Mouse (Mus musculus) embryonic facial prominence, embryonic 14.5 days (tissue): ENCODE measurements around the gene Tango6. TPM values are rescaled to one million over a fixed set of nuclear protein-coding genes. Genes with fewer than 3 reads are reported as not detected.

Experiments used
- ATAC-seq: fragments of 200-750 bp; cut with Nextera tagmentation; 2 replicates; pipeline ENCODE4 v1.8.0; 2017; ENCODE audit warnings: low read depth, moderate number of reproducible peaks, moderate TSS enrichment
- DNase-seq: peaks from one replicate; pipeline ENCODE4 v3.0.0-alpha.2; 2015; ENCODE audit warnings: low spot score
- H3K27ac ChIP-seq: fragments of 300-500 bp; sonication (generic); replicated peaks from 2 replicates; pipeline ENCODE4 v1.5.1; 2014; ENCODE audit warnings: low read depth, mild to moderate bottlenecking, low read length, moderate library complexity
- H3K27me3 ChIP-seq: fragments of 300-500 bp; sonication (generic); replicated peaks from 2 replicates; pipeline ENCODE4 v1.6.1; 2014; ENCODE audit warnings: low read length; ENCODE audit not compliant: control insufficient read depth, insufficient read depth
- H3K36me3 ChIP-seq: fragments of 300-500 bp; sonication (generic); 2 replicates; pipeline ENCODE4 v1.6.1; 2014; ENCODE audit warnings: low read length, mixed read lengths; ENCODE audit not compliant: control insufficient read depth, insufficient read depth
- H3K4me1 ChIP-seq: fragments of 300-500 bp; sonication (generic); 2 replicates; pipeline ENCODE4 v1.6.1; 2014; ENCODE audit warnings: antibody characterized with exemption, low read length; ENCODE audit not compliant: control insufficient read depth, insufficient read depth
- H3K4me2 ChIP-seq: fragments of 300-500 bp; sonication (generic); 2 replicates; pipeline ENCODE4 v1.6.1; 2014; ENCODE audit warnings: low read depth, mild to moderate bottlenecking, low read length, moderate library complexity, mixed read lengths
- H3K4me3 ChIP-seq: fragments of 300-500 bp; sonication (generic); 2 replicates; pipeline ENCODE4 v1.5.1; 2014; ENCODE audit warnings: low read depth, mild to moderate bottlenecking, low read length
- H3K9ac ChIP-seq: fragments of 300-500 bp; sonication (generic); 2 replicates; pipeline ENCODE4 v1.6.1; 2014; ENCODE audit warnings: low read depth, mild to moderate bottlenecking, low read length, moderate library complexity, mixed read lengths
- H3K9me3 ChIP-seq: fragments of 300-500 bp; sonication (generic); 2 replicates; pipeline ENCODE4 v1.6.1; 2016; ENCODE audit warnings: low read length; ENCODE audit not compliant: control insufficient read depth
- WGBS: fragments of 180-500 bp; shearing (Covaris S2); extraction: QIAGEN DNeasy Blood & Tissue Kit; methylation state at CpG from one replicate; pipeline ENCODE4 v1.1.7; 2014; 5-methylcytosine and 5-hydroxymethylcytosine counted together
- polyA plus RNA-seq: library from polyadenylated mRNA; unstranded; fragments of >200 nt; fragmentation: Nextera tagmentation; extraction: Ambion mirVana; gene quantifications from 2 replicates; pipeline ENCODE4 v1.2.1, GENCODE M21; 2014

Gene Tango6
- polyA plus RNA-seq: 6.1 and 7.2 TPM in 2 replicates

DNA sequence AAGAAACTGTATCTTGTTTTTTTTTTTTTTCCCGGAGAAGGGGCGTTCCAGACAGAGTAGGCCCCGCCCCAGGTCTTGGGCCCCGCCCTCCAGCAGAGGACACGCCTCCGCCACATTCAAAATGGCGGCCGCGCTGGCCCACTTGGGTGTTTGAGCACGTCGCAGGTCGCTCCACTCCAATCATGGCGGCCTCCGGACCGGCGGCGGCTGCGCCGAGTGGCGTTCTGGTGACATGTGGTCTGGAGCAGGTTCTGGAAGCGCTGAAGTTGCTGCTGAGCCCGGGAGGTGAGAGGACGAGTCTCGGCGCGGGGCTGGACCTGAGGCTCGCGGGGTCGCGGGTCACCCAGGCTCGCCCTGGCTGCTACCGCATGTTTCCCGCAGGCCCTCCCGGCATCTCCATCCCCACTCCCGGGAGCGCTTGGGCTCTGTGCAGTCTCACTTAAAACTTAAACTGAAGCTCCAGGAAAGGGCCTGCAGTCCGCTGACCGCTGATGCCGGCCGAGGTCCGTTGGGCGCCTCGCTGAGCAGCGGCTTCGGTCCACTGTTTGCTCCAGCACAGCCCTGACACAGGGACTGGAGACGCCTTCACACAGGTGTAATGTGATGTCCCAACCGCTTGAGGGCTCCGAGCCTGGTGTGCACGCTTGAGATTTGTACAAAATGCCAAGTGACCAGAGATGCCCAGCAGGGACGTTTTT is at the start of gene Tango6:
Gene Tango6 (plus strand): TSS at position 98 of the 698 bp plus-strand sequence.
- peak within 1 kb of the TSS; percentile 89 for H3K27ac ChIP-seq
- WGBS: 1% methylated on average over 41 of the region's 50 CpGs
- DNase-seq: peak; percentile 94

DNA sequence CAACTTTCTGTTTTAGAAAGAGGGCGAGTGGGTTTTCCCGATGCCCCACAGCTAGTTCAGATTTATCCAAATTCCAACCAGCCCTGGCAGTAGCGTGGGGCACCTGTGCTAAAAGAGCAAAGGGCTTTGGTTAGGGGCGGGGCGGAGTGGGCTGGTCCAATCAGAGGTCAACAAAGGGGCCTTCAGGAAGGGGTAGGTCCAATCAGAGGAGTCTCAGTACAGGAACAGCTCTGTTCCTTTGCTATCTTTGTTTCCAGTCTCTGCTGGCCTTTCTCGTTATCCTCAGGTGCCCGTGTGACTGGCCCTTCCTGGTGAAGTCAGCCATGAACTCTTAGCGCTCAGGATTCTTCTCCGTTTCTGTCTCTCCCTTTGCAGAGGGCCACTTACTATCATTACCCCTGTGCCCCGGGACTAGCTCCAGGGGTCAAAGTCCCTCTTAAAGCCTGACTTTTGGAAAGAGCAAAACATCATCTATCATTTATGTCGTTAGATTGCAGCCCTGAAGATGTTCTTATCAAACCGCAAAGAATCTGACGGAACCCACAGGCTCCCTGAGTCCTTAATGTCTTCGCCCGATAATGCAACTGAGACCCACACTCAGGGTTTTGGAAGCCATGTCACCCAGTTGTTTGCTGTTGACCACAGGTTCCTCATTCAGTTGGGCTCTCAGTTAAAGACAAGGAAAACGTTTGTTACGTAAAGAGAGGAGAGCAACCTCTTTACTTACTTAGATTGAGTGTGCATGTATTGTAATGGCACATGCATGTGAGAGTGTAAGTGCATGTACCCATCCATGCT is 49.3 kb upstream of the Tango6 start:
- no peak overlapping the region for H3K4me2 ChIP-seq
- H3K4me1 ChIP-seq: 0 out of 2 replicates have a peak, but pooled peaks cover 11% of the 10 kb centered on the region
- H3K36me3 ChIP-seq: no peaks in the 10 kb centered on the region
- WGBS: 73% methylated on average over 17 of the region's 17 CpGs
- H3K9ac ChIP-seq: no peak overlapping the region
- no peak overlapping the region for H3K27ac ChIP-seq
- no peak for DNase-seq
- no peaks in the 10 kb centered on the region; the same call in 1 of the 2 replicates for H3K27me3 ChIP-seq
- no peak for ATAC-seq
- H3K4me3 ChIP-seq: no peak overlapping the region
- no peaks in the 10 kb centered on the region for H3K9me3 ChIP-seq

More for the DNA sequence above, at the start of gene Tango6:
- H3K4me3 ChIP-seq: peak within 1 kb of the TSS; percentile 65
- no peaks in the 10 kb centered on the region for H3K27me3 ChIP-seq
- ATAC-seq: peak; percentile 95
- H3K4me1 ChIP-seq: no peaks in the 10 kb centered on the region
- no peaks in the 10 kb centered on the region for H3K9me3 ChIP-seq
- H3K4me2 ChIP-seq: peak within 1 kb of the TSS; percentile 50
- peak within 1 kb of the TSS; percentile 83 for H3K9ac ChIP-seq
- no peaks in the 10 kb centered on the region for H3K36me3 ChIP-seq

DNA sequence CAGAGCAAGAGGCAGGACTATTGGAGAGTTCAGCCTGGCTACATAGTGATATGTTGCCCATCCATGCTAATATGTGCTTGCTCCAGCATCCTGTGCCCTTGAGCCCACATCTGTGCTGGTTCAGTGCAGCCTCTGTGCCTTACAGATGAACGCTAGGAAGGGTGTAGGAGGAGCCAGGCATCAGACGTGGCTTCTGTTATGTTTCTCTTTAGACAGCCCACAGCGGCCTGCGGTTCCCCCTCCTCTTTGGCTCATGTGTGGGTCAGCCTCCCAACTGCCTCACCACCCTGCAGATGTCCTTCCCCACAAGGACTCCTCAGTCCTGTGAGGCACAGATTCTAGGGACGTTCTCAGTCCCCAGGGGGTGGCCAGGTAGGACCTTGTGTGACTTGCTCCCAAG is 47.6 kb upstream of the Tango6 start:
- Histone ChIP-seq H3K9me3 (no peaks in the 10 kb centered on the region), H3K36me3 (no peaks in the 10 kb centered on the region), H3K4me2 (no peak overlapping the region), H3K27me3 (no peaks in the 10 kb centered on the region; the same call in 1 of the 2 replicates), H3K27ac (no peak overlapping the region), H3K4me3 (no peak overlapping the region), H3K4me1 (0 out of 2 replicates have a peak, but pooled peaks cover 7% of the 10 kb centered on the region), H3K9ac (no peak overlapping the region)
- DNase-seq (no peak), ATAC-seq (no peak)
- 18% methylated on average over 5 of the region's 5 CpGs for WGBS

DNA sequence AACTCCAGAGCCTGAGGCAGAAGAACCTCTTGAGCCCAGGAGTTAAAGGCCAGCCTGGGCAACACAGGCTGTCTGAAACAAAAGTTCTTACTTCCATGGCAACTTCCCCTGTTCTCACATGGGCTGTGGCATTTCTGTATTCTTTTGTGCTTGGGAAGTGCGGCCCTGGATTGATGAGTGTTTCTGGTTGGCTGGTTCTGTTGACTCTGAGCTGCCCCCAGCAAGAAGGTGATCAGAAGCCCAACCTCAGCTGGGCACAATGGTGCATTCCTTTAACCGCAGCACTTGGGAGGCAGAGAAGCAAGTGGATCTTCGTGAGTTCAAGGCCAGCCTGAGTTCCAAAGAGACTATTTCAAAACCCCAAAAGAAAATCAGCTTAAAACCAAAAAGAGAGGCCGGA is 45.4 kb upstream of the Tango6 start:
- Histone ChIP-seq H3K27me3 (no peaks in the 10 kb centered on the region), H3K4me3 (no peak overlapping the region), H3K9me3 (no peaks in the 10 kb centered on the region), H3K36me3 (no peaks in the 10 kb centered on the region), H3K27ac (peak overlapping the region; percentile 44; the same call in 1 of the 2 replicates), H3K9ac (no peak overlapping the region), H3K4me2 (no peak overlapping the region), H3K4me1 (0 out of 2 replicates have a peak, but pooled peaks cover 7% of the 10 kb centered on the region)
- no peak for DNase-seq
- ATAC-seq: no peak; the same call in 1 of the 2 replicates
- WGBS: 75% methylated on average over 4 of the region's 4 CpGs

DNA sequence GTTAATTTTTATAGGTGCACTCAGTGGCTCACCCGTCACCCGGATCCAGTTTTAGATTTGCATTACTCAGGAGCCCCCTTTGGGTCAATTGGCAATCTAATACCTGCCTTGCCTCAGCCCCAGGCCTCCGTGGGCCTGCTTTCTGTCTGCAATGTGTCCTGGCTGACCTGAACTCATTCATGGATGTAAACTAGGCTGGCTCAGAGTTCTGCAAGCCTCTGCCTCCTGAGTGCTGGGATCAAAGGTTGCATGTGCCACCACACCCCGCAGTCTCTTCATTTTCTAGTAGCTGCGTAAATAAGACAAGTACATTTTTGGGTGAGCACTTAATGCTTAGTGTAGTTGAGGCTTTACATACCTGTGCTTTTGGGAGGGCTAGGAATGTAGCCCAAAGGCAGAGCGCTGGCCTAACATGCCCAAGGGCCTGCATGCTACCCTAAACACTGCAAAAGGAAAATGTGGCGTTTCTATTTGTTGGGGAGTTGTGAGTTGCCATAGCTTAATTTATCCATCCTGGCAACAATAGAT is 44.0 kb upstream of the Tango6 start:
- Histone ChIP-seq H3K9ac (no peak overlapping the region), H3K27ac (no peak overlapping the region), H3K36me3 (no peaks in the 10 kb centered on the region), H3K4me2 (no peak overlapping the region), H3K4me1 (0 out of 2 replicates have a peak, but pooled peaks cover 7% of the 10 kb centered on the region), H3K4me3 (no peak overlapping the region), H3K27me3 (no peaks in the 10 kb centered on the region), H3K9me3 (no peaks in the 10 kb centered on the region)
- DNase-seq (no peak), ATAC-seq (no peak)
- WGBS: 72% methylated on average over 7 of the region's 7 CpGs

DNA sequence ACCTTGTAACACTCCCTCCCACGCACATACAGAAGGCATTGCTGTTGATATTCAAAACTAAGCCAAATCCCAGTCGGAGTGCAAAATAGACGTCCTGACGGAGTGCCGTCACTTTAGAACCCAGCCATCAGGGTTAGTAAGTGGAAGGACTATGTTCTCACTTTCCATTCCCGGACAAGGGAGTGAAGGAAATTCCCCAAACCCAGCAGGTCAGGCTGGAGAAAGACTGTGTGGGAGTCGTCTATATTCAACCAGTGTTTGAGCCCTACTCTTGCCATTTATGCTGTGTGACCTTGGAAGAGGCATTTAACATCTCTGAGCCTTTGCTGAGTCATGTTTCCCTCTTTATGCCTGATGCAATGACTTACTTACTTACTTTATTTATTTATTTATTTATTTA is 42.7 kb upstream of the Tango6 start:
- no peaks in the 10 kb centered on the region for H3K9me3 ChIP-seq
- no peaks in the 10 kb centered on the region for H3K27me3 ChIP-seq
- no peak overlapping the region for H3K4me2 ChIP-seq
- 0 out of 2 replicates have a peak, but pooled peaks cover 7% of the 10 kb centered on the region for H3K4me1 ChIP-seq
- H3K36me3 ChIP-seq: no peaks in the 10 kb centered on the region
- no peak for ATAC-seq
- H3K4me3 ChIP-seq: no peak overlapping the region
- no peak overlapping the region for H3K27ac ChIP-seq
- no peak overlapping the region for H3K9ac ChIP-seq
- WGBS: 78% methylated on average over 7 of the region's 7 CpGs
- no peak for DNase-seq

DNA sequence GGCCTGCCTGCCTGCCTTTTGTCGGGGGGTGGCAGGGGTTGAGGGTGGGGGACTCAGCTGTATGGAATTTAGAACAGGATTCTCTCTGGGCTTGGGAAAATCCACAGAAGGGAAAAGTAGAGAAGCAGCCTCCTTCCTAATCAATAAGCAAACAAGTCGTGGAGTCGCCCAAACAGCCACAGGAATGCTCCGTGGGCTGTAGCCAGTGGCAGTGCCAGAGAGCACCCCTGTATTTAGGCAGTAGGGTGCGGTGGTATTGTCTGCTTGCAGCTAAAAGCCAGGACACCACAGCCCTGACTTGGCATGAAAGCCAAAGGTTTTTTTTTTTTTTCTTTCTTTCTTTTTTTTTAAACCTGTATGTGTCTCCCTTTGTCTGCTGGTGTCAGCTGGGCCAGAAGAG is 41.9 kb upstream of the Tango6 start:
- Histone ChIP-seq H3K4me1 (0 out of 2 replicates have a peak, but pooled peaks cover under 1% of the 10 kb centered on the region), H3K27me3 (no peaks in the 10 kb centered on the region), H3K4me2 (no peak overlapping the region), H3K36me3 (no peaks in the 10 kb centered on the region), H3K27ac (0 out of 2 replicates have a peak overlapping the region, but pooled peaks have one; percentile 0), H3K9me3 (no peaks in the 10 kb centered on the region), H3K9ac (no peak overlapping the region), H3K4me3 (no peak overlapping the region)
- ATAC-seq (no peak), DNase-seq (no peak)
- WGBS: 63% methylated on average over 5 of the region's 5 CpGs

DNA sequence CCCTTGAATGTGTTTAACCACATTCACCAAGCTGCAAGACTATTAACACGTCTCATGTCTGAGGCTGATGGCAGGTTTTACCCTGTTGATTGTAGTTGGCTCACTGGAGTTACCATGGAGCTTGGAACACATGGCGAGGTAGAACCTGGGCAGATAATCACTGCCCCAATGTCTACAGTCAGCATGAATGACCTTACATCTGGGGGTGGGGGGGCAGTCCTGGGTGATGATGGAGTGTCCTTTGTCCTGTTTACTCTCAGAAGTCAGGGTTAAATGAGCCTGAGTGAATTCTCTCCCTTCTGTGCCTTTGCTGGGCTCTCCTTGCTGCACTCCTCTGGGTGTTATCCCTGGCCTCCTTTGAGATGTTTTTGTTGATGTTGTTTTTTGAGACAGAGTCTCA is 40.7 kb upstream of the Tango6 start:
- WGBS: 62% methylated on average over 2 of the region's 2 CpGs
- Histone ChIP-seq H3K4me2 (no peak overlapping the region), H3K27ac (no peak overlapping the region), H3K9ac (no peak overlapping the region), H3K27me3 (no peaks in the 10 kb centered on the region), H3K36me3 (no peaks in the 10 kb centered on the region), H3K4me1 (no peaks in the 10 kb centered on the region), H3K4me3 (no peak overlapping the region), H3K9me3 (no peaks in the 10 kb centered on the region)
- no peak for ATAC-seq
- DNase-seq: no peak
